Mouse (Mus musculus) NIH3T3 (cell line): ENCODE data around the gene Zcchc9.
"Not testable (repeated sequence)": the region's sequence is repeated elsewhere in the genome, so short reads cannot be mapped to it uniquely, and the experiment has no call there.

Experiments used
- DNase-seq: peaks from one replicate; pipeline ENCODE4 v3.0.0-alpha.2; 2012; ENCODE audit warnings: low read depth

The Zcchc9 gene

DNA sequence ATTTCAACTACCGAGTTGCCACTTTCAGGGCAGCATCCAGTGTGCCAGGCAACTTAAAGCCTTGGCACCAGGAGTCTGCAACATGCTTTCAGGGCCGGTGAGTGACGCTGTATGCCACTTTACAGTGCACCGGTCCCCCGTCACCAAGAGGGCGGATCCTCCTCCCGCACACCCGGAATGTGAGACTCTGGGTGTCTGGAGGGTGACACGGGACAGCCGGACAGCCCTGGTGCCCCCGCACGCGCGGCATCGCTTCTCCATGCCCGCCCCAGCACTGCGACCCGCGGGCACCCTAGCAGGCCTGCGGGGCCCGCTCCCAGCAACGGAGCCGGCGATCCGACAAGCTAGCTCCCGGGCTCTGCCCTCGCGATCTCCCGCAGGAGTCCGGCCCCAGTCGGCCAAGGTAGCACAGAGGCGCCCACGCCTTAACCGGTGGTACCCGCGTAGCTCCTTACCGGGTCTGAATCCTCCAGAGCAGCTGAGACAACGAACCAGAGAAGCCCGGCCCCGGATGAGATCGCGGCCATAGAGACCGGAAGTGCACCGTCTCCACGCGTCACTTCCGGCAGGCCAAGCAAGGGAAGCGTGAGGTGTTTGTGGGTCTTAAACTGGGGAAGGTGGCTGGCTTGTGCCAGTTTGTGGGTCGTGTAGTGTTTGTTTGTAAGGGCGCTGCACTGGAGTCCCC is at the start of gene Zcchc9:
Zcchc9 (minus strand) TSS at position 551 of the 685 bp plus-strand sequence.
- DNase-seq, result peak; percentile 90

GRCm38 (mm10) chr13:91854412-91854811 is 46.9 kb upstream of the Zcchc9 start:
- no peak for DNase-seq

GRCm38 (mm10) chr13:91827876-91828275 is 20.4 kb upstream of the Zcchc9 start:
- no peak for DNase-seq

DNA sequence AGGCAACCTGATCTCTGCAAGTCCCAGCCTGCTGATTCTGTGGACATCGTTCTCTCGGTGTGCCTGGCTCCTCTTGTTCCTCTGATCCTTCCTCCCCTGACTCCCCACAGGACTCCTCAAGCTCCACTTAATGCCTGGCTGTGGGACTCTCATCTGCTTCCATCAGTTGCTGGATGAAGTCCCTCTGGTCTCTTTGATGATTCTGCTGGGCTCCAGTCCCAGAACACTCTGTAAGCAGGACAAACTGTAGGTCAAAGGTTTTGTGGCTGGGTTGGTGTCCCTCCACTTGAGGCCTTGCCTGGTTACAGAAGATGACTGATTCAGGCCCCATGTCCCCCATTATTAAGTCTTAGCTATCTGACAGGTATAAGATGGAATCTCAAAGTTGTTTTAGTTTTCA is 18.6 kb upstream of the Zcchc9 start:
- DNase-seq, result no peak

DNA sequence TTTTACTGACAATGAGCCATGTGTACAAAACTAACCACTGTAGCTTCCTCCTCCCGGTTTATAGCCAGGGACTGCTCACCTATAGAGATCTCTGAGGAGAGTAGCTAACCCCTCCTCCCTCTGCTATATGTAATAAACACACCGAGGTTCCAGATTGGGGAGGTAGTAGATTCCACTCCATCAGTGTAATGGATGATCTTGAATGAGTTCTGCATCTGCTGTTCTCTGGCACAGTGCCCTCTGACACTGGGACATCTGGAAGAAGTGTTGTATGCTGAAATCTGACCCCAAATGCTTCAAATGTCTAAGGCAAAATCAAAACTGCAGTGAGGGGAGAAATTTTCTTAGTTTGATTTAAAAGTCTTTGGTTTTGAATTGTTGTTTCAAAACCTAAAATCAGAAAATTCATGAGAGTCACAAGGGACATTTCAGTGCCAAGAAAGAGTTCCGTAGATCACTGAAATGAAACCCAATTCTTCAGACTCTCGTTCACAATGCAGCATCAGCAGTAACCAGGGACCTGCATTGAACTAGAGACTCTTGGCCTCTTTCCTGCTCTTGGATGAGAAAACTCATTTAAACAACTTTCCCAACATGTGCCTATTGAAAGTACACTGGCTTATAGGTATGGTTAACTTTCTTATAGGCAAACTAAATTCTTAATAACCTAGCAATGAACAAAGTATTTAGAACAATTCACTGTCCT is 17.5 kb upstream of the Zcchc9 start:
- peak; percentile 54 for DNase-seq

GRCm38 (mm10) chr13:91823735-91824134 is 16.2 kb upstream of the Zcchc9 start:
- DNase-seq, result no peak

GRCm38 (mm10) chr13:91814670-91815069 is 7.2 kb upstream of the Zcchc9 start:
- DNase-seq, result no peak

- peak; percentile 60 for DNase-seq
Measured at GRCm38 (mm10) chr13:91809476-91809875, 2.0 kb upstream of the Zcchc9 start.

DNA sequence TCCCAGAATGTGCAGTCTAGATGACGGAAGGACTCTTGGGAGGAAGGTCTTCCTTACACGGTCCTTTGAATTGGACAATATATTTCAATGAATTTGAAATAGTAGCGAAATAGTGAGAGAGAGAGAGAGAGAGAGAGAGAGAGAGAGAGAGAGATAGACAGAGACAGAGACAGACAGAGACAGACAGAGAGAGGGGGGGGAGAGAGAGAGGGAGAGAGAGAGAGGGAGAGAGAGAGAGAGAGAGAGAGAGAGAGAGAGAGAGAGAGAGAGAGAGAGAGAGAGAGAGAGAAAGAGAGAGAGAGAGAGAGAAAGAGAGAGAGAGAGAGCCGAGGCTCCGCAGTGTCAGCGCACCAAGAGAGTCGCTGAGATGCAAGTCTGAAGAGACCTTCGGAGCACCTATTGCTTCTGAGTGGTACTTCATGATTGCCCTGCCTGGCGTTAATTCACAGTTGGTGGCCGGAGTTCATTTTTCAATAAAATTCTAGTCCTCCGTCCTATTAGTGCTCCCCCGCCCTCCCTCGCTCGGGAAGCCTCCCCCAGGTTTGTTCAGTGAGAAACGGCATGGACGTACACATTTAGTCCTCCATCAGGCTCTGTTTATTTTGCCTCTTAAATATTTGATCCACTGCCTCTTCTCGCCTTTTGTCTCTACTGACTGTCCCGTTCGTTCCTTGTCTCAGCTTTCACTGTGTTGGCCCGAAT is 520 bp upstream of the Zcchc9 start:
- DNase-seq, result peak; percentile 27

- no peak for DNase-seq
Measured at GRCm38 (mm10) chr13:91801726-91802125, 5.8 kb downstream of the Zcchc9 start.

GRCm38 (mm10) chr13:91797442-91797841 is 10.1 kb downstream of the Zcchc9 start:
- no peak for DNase-seq

DNA sequence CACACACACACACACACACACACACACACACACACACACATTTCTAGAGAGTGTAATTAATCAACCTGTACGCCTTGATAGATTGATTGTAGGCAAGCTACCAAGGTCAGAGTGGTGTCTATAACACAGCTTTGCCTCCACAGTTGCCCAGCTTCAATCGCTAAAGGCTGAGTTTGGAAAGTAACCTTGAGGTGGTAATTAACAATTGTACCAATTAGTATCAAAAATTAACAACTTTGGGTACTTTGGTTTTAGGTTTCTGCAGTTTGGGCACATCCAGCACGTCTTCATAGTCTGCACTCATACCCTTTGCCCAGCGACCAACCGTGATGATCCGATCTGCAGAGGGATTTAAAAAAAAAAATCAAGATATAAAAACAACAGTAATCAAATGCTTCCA is 10.6 kb downstream of the Zcchc9 start:
- no peak for DNase-seq

GRCm38 (mm10) chr13:91796003-91796402 is 11.5 kb downstream of the Zcchc9 start:
- no peak for DNase-seq

GRCm38 (mm10) chr13:91795593-91795992 is 11.9 kb downstream of the Zcchc9 start:
- DNase-seq, result no peak

DNA sequence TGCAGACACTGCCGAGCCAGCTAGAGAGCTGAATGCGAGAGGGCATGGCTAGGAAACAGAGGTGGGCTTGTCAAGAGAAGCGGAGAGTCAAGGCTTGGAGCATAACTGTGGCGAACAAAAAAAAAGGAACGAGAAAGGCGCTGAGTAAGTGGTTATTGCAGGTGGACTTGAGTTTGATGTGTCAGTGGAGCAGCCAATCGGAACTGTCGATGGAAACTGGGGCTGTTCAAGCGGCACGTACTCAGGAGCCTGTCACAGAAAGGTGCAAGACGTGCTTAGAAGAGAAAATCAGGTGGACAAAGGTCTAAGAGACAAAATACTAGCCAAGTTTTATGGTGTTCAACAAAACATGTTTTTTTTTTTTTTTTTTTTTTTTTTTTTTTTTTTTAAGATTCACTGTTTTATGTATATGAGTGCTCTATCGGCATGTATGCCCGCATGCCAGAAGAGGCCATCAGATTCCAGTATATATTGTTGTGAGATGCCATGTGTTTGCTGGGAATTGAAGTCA is 12.5 kb downstream of the Zcchc9 start:
- no peak for DNase-seq

- no peak for DNase-seq
Measured at GRCm38 (mm10) chr13:91792035-91792434, 15.5 kb downstream of the Zcchc9 start.

- peak; percentile 50 for DNase-seq
Measured at GRCm38 (mm10) chr13:91779892-91780291, 27.6 kb downstream of the Zcchc9 start.

DNA sequence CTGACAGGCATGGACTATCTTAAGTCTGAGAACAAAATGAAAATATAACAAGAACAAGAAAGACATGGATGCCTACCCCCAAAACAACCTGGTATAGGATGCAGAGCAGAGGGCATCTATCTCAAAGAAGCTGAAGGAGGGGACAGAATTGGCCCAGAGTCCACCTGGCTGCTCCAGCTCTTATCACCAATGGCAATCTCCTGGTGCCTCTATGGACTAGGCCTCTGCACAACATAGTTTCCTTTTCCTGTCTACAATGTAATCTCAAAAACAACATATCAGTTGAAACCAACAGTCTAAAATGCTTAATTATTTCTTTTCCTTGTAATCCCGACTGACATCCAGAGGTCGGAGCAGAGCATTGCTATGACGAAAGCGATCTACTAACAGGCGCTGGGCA is 29.4 kb downstream of the Zcchc9 start:
- no peak for DNase-seq

- DNase-seq, result no peak
Measured at GRCm38 (mm10) chr13:91768683-91769651, 38.5 kb downstream of the Zcchc9 start.

DNA sequence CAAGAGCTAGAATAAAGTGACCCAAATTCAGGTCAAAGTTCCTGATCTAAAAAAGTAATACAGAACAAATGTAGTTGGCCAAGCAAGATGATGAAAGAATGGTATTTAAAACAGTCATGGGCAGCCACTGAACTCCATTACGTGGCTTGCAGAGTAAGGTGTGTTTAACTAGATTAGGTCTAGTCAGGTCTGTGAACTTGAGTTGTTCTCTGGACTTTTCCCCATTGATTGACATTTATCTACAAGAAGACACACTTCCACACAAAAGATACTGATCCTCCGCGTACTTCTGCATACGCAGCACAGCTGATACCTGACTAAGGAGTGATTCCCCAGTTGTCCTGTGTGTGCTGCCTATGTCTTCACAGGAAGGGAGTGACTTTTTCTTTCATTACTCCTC is 41.9 kb downstream of the Zcchc9 start:
- DNase-seq, result no peak

DNA sequence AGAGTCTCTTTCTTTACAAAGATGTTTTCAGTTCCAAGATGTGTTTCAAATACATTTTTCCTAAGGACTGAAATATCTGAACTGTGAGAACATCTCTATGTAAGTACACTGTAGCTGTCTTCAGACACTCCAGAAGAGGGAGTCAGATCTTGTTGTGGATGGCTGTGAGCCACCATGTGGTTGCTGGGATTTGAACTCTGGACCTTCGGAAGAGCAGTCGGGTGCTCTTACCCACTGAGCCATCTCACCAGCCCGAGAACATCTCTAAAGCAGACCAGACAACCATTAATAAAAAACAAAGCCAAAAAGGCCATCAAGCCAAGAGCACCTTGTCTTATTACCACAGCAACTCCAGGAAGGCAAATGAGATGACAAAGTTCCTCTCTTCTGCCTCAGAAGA is 43.9 kb downstream of the Zcchc9 start:
- not testable (repeated sequence) for DNase-seq
